Mouse (Mus musculus): ENCODE data around the gene Dock6.

DNA sequence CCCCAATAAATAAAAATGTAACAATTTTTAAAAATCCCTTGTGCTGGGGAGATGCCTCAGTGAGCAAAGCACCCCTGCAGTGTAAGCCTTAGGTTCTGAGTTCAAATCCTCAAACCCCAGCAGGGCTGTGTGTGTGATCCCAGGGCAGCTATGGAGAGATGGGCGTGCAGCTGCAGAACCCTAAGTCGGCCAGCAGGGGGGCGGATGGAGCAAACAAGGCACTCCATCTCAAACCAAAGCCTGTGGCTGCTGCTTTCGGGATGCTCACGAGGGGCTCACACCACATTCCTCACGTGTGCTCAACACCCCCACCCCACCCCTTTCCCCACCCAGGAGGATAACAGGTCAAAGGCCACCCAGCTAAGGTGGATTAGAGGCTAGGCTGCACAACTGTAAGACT lies 65.5 kb downstream of the Dock6 start:
- peak; percentile 62 for TF ChIP-seq CTCF (IDR thresholded peaks at IDR 0.05; ENCODE audit: low read depth, low read length)
- TF ChIP-seq GATA1 (IDR thresholded peaks at IDR 0.05; ENCODE audit: borderline replicate concordance, low read length), result no peak
